Mouse (Mus musculus): Measurements from ENCODE around the gene Ilf2. TPM values are rescaled to one million over a fixed set of nuclear protein-coding genes. Genes with fewer than 3 reads are reported as not detected.
A peak's percentile ranks its signal among the peaks of the same experiment; 100 is the strongest.

Gene Ilf2
- polyA plus RNA-seq, 1 experiment from 2014 or later = 27.6 TPM

GRCm38 (mm10) chr3:90488576-90488975, 12.7 kb downstream of the Ilf2 start:
- Histone ChIP-seq H3K9me3 (ENCODE audit: low read length) (no peaks in the 10 kb centered on the region), H3K36me3 (replicated peaks; ENCODE audit: insufficient read depth, low read length) (peaks cover 44% of the 10 kb centered on the region), H3K4me3 (ENCODE audit: low read depth, low read length) (no peak overlapping the region), H3K4me2 (ENCODE audit: low read depth, low read length) (no peak overlapping the region), H3K27ac (ENCODE audit: low read depth) (no peak overlapping the region), H3K27me3 (ENCODE audit: insufficient read depth, low read length) (no peaks in the 10 kb centered on the region), H3K9ac (replicated peaks) (no peak overlapping the region), H3K4me1 (ENCODE audit: insufficient read depth) (peaks cover 8% of the 10 kb centered on the region)
- no peak for ATAC-seq
- 87% methylated on average over 6 of the region's 6 CpGs for WGBS (ENCODE audit: insufficient replicate concordance)
- DNase-seq = no peak
- TF ChIP-seq CTCF (IDR thresholded peaks at IDR 0.05; ENCODE audit: low read depth) (no peak), EP300 (IDR thresholded peaks at IDR 0.05; ENCODE audit: low read depth) (no peak)

DNA sequence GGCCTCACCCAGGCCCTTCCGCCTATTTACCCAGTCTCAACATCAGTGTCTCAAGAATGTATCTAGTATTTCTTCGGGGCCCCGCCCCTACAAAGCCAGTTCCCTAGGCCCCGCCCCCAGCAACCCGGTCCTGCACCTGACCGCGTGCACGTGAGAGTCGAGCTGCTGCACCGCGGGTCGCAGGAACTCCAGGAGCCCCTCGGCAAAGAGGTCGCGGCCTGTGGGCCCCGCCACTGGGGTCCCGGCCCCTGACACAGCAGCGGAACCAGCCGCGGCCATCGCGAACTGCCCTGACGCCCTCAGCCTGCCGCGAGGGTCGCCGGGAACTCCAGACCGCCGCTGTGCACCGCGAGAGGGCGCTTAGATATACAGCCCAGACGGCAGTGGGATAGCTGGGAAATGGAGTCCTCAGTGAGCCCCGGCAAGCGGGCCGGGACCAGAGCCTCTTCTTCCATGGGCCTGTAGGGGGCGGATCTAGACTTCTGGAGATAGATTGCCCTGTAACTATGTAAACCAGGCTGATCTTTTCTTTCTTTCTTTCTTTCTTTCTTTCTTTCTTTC, 14.8 kb downstream of the Ilf2 start, which contains the start of gene Snapin:
Gene Snapin (minus strand): TSS at position 338 of the 561 bp plus-strand sequence.
- H3K4me1 ChIP-seq (ENCODE audit: insufficient read depth) = peaks cover 8% of the 10 kb centered on the region
- H3K9me3 ChIP-seq (ENCODE audit: low read length) = no peaks in the 10 kb centered on the region
- peak; percentile 96 for TF ChIP-seq CTCF (IDR thresholded peaks at IDR 0.05; ENCODE audit: low read depth)
- TF ChIP-seq EP300 (IDR thresholded peaks at IDR 0.05; ENCODE audit: low read depth) = no peak
- H3K4me2 ChIP-seq (ENCODE audit: low read depth, low read length) = peak within 1 kb of the TSS; percentile 77
- DNase-seq (peak; percentile 97), ATAC-seq (peak; percentile 97)
- H3K27me3 ChIP-seq (ENCODE audit: insufficient read depth, low read length) = no peaks in the 10 kb centered on the region
- peak within 1 kb of the TSS; percentile 80 for H3K4me3 ChIP-seq (ENCODE audit: low read depth, low read length)
- H3K27ac ChIP-seq (ENCODE audit: low read depth) = peak within 1 kb of the TSS; percentile 77
- 1% methylated on average over 37 of the region's 37 CpGs for WGBS (ENCODE audit: insufficient replicate concordance)
- H3K9ac ChIP-seq (replicated peaks) = peak within 1 kb of the TSS; percentile 74
- H3K36me3 ChIP-seq (replicated peaks; ENCODE audit: insufficient read depth, low read length) = peaks cover 36% of the 10 kb centered on the region

DNA sequence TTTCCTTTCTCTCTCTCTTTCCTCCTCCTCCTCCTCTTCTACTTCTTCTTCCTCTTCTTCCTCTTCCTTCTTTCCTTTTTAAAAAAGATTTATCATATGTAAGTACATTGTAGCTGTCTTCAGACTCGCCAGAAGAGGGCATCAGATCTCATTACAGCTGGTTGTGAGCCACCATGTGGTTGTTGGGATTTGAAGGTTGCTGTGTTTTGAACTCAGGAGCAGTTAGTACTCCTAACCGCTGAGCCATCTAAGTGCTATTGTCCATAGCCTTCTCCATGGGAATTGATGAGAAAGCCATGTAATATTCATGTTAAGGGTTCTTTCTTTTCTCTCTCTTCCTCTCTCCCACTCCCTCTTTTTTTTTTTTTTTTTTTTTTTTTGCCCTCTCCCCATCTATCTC, 15.4 kb downstream of the Ilf2 start:
- H3K27ac ChIP-seq (ENCODE audit: low read depth) = no peak overlapping the region
- H3K4me2 ChIP-seq (ENCODE audit: low read depth, low read length) = 0 out of 2 replicates have a peak overlapping the region, but pooled peaks have one; percentile 22
- WGBS (ENCODE audit: insufficient replicate concordance) = 34% methylated on average over 2 of the region's 2 CpGs
- no peak overlapping the region for H3K4me3 ChIP-seq (ENCODE audit: low read depth, low read length)
- TF ChIP-seq CTCF (IDR thresholded peaks at IDR 0.05; ENCODE audit: low read depth) = peak; percentile 60
- no peak for TF ChIP-seq EP300 (IDR thresholded peaks at IDR 0.05; ENCODE audit: low read depth)
- no peak overlapping the region for H3K9ac ChIP-seq (replicated peaks)
- DNase-seq (no peak), ATAC-seq (peak; percentile 39)
- no peaks in the 10 kb centered on the region for H3K9me3 ChIP-seq (ENCODE audit: low read length)
- H3K4me1 ChIP-seq (ENCODE audit: insufficient read depth) = peaks cover 8% of the 10 kb centered on the region
- no peaks in the 10 kb centered on the region for H3K27me3 ChIP-seq (ENCODE audit: insufficient read depth, low read length)
- peaks cover 36% of the 10 kb centered on the region for H3K36me3 ChIP-seq (replicated peaks; ENCODE audit: insufficient read depth, low read length)

DNA sequence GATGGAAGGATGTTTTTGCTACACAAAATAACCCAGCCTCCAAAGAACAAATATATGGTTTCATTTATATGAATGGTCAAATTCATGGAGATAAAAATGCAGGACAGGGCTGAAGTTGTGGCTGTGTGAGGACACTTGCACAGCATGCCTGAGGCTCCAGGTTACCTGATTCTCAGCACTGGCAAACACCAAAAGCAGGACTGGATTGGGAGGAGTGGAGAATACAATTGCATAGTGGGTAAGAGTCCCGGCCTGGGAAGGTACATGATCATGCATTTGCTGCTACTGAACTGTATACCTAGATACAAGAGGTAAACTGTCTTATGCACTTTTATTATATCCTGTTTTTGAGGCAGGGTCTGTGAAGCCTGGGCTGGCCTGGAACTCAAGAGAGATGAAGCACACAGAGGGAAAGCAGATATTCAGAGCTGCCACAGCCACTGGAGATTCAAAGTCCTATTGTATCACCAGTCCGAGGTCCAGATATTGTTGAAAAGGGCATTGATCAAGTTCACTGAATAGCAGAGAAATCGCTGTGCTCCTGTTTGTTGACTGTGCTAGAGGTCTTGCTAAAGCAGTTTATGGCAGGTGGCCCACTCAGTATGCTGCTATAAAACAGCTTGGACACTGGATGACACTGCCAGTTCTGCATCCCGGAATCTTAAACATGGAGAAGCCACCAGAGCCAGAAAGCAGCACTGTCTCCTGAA, 18.1 kb downstream of the Ilf2 start:
- WGBS (ENCODE audit: insufficient replicate concordance) = 58% methylated on average over 4 of the region's 4 CpGs
- Histone ChIP-seq H3K9me3 (ENCODE audit: low read length) (no peaks in the 10 kb centered on the region), H3K4me1 (ENCODE audit: insufficient read depth) (peaks cover 8% of the 10 kb centered on the region), H3K4me2 (ENCODE audit: low read depth, low read length) (peak overlapping the region; percentile 32; the same call in 1 of the 2 replicates), H3K27ac (ENCODE audit: low read depth) (peak overlapping the region; percentile 60), H3K4me3 (ENCODE audit: low read depth, low read length) (no peak overlapping the region), H3K27me3 (ENCODE audit: insufficient read depth, low read length) (no peaks in the 10 kb centered on the region), H3K36me3 (replicated peaks; ENCODE audit: insufficient read depth, low read length) (peaks cover 41% of the 10 kb centered on the region), H3K9ac (replicated peaks) (no peak overlapping the region)
- no peak for DNase-seq
- TF ChIP-seq EP300 (IDR thresholded peaks at IDR 0.05; ENCODE audit: low read depth) = peak; percentile 41; the same call in 1 of the 2 replicates
- TF ChIP-seq CTCF (IDR thresholded peaks at IDR 0.05; ENCODE audit: low read depth) = no peak
- peak; percentile 44 for ATAC-seq

DNA sequence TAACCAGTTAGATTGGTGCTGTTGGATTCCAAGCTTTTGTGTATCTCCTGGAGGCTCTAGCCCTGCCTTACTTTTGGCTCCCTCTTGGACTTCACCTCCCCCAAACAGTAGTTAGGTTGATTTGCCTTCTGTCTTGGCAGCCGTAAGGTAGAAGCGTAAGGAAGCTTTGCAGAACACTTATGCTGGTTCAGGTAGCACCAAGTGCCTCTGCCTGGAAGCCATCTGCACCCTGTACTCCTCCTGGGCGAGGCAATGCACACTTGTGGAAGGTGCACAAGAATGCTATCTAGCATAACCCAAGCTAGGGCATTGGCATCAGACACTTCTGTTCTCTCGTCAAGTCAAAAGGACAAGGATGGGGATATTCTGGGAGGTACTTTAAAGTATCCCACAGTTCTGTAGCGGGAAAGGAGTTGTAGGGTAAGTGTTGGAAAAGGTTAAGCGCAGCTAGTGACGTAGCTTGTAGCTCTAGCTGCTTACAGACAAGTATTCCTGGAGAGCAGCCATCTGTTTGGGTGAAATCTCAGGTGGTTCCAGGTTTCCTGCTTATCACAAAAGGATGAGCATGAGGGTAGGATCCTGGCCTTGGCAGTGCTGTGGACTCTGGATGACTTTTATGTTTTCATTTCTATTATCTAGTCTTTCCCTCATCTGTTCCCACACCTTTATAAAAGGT, 20.1 kb downstream of the Ilf2 start:
- no peak overlapping the region for H3K4me3 ChIP-seq (ENCODE audit: low read depth, low read length)
- H3K9me3 ChIP-seq (ENCODE audit: low read length) = no peaks in the 10 kb centered on the region
- ATAC-seq = no peak
- H3K36me3 ChIP-seq (replicated peaks; ENCODE audit: insufficient read depth, low read length) = peaks cover 48% of the 10 kb centered on the region
- H3K4me1 ChIP-seq (ENCODE audit: insufficient read depth) = 0 out of 2 replicates have a peak, but pooled peaks cover 3% of the 10 kb centered on the region
- no peak for TF ChIP-seq EP300 (IDR thresholded peaks at IDR 0.05; ENCODE audit: low read depth)
- no peak for TF ChIP-seq CTCF (IDR thresholded peaks at IDR 0.05; ENCODE audit: low read depth)
- 95% methylated on average over 7 of the region's 7 CpGs for WGBS (ENCODE audit: insufficient replicate concordance)
- H3K4me2 ChIP-seq (ENCODE audit: low read depth, low read length) = no peak overlapping the region
- DNase-seq = no peak
- no peak overlapping the region for H3K9ac ChIP-seq (replicated peaks)
- H3K27me3 ChIP-seq (ENCODE audit: insufficient read depth, low read length) = no peaks in the 10 kb centered on the region
- no peak overlapping the region for H3K27ac ChIP-seq (ENCODE audit: low read depth)

GRCm38 (mm10) chr3:90497597-90497996, 21.7 kb downstream of the Ilf2 start:
- Histone ChIP-seq H3K4me1 (ENCODE audit: insufficient read depth) (0 out of 2 replicates have a peak, but pooled peaks cover 3% of the 10 kb centered on the region), H3K36me3 (replicated peaks; ENCODE audit: insufficient read depth, low read length) (peaks cover 63% of the 10 kb centered on the region), H3K27ac (ENCODE audit: low read depth) (no peak overlapping the region), H3K9me3 (ENCODE audit: low read length) (no peaks in the 10 kb centered on the region), H3K4me3 (ENCODE audit: low read depth, low read length) (no peak overlapping the region), H3K4me2 (ENCODE audit: low read depth, low read length) (no peak overlapping the region), H3K27me3 (ENCODE audit: insufficient read depth, low read length) (no peaks in the 10 kb centered on the region), H3K9ac (replicated peaks) (no peak overlapping the region)
- DNase-seq (no peak), ATAC-seq (no peak)
- TF ChIP-seq EP300 (IDR thresholded peaks at IDR 0.05; ENCODE audit: low read depth) (no peak), CTCF (IDR thresholded peaks at IDR 0.05; ENCODE audit: low read depth) (no peak)

All from liver, postnatal 0 days (tissue).